Mouse (Mus musculus): ENCODE measurements around the gene Apeh.

Apeh gene

DNA sequence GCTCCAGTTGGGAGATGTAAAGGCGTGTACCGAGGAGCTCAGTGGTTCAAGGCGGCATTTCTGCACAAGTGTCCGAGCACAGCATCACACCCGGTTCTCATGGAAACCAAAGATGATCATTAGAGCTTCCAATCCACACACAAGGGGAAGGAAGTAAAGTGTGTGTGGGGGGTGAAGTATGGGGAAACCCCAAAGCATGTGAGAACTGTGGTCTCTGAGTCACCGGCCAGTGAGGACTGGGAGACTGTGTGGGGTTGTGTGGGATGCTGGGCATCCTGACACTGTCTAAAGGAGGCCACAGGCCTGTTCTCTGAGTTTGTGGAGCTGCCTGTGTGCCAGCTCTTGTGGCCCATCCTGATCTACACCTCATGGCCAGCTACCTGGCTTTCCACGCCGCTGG is 26.3 kb upstream of the Apeh start:
- DNase-seq (ENCODE audit: low spot score in 2 of 2), result no peak

- DNase-seq (ENCODE audit: low spot score in 2 of 2), result no peak
Observed at GRCm38 (mm10) chr9:108119891-108120411, 25.5 kb upstream of the Apeh start.

DNA sequence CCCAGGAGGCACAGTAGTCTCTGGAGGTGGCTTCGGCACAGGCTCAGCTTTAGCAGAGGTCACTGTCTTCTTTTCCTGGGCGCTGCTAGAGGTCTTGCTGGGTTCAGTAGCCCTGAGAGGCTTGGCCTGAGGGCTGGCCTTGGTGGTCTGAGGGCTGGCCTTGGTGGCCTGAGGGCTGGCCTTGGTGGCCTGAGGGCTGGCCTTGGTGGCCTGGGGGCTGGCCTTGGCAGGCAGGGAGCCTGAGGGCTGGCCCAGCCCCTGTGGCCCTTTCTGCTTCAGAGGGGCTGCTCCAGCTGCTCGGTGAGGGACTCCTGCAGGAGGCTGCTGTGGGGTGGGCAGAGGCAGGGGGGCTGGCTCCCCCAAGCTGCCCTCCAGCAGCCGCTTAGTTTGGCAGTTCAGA is 22.7 kb upstream of the Apeh start:
- DNase-seq (ENCODE audit: low spot score in 2 of 2), result no peak

- no peak for DNase-seq (ENCODE audit: low spot score in 2 of 2)
Observed at GRCm38 (mm10) chr9:108115290-108116077, 21.1 kb upstream of the Apeh start.

DNA sequence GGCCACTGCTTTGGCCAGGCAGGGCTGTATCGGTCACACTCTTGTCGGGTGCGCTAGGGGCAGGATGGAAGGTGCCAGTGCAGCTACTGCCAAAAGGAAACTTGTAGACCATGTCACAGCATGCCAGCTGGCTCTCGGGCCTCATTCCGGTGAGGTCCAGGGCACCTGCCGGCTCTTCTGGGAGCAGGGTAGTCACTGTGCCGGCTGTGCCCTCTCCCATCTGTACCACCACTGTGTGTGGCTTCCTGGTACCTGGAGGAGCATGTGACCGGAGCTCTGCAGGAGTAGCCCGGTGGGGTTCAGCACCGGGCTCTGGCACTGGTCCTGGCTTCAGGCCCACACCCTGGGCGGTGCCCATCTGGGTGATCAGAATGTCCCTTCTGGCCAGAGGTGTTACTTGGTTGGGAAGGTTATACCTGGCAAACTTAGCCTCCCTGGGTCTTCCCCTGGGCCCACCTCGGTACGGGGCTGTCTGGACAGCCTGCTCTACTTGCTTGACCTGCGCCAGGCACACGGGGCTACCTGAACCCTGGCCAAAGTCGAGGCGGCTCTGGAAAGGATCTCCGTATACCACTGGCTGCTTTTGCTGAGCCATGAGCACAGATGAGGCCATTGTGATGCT is 18.4 kb upstream of the Apeh start:
- no peak for DNase-seq (ENCODE audit: low spot score in 2 of 2)

DNA sequence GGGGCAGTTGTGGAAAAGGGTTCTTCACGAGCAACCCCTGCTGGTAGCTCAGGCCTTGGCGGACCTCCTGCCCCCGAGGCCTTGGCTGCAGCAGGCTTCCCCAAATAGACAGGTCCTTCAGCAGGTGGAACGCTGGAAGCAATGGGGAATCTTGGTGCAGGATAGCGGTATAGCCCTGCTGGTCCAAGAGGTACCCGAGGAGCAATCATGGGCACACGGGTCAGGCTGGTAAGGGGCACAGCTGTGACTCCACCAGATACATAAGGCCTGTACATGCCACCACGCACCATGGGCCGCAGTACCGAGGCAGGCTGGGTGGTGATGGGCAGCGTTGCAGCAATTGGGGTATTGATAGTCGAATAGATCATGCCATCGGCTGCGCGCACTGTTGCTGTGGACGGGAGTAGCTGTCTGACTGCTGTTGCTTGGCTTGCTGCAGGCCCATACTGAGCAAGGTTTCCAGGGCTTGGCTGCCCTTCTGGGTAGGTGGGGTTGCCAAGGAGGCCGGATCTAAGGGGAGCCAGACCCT is 17.3 kb upstream of the Apeh start:
- DNase-seq (ENCODE audit: low spot score in 2 of 2), result no peak

DNA sequence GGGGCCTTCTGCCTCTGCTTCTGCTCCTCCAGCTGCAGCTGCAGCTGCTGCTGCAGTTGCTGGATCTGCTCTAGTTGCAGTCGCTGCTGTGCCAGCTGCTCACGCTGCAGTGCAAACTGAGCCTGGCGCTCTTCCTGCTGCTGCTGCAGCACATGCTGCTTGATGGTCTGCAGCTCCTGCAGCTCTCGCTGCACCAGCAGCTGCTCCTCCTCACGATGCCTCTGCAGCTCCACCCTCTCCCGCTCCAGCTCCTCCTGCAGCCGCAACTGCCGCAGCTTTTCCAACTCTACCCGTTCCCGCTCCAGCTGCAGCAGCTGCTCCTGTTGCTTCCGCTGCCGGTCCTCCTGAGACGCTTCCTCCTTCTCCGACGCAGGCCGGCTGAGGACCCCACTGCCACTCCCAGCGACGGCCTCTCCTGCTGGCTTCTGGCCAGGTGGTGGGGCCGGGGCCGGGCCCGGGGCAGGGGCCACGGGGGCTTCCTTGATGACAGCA is 16.7 kb upstream of the Apeh start:
- no peak for DNase-seq (ENCODE audit: low spot score in 2 of 2)

DNA sequence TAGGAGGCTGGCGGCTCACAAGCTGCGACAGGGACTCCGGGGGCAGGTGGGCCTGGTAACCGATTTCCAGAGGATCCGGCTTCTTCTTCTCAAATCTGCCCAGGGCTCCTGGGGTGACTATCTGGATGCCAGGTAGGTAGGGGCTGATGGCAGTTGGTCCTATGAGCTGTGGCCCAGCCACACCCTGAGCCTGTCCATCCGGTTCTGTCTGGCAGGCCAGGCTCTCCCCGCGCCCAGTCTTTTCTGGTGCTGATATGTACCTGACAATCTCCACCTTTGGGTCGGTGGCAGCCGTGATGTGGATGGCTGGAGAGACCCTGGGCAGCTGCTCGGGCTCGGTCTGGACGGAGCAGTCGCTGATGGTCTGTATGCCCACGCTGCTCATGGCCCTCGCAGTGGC is 15.8 kb upstream of the Apeh start:
- no peak for DNase-seq (ENCODE audit: low spot score in 2 of 2)

DNA sequence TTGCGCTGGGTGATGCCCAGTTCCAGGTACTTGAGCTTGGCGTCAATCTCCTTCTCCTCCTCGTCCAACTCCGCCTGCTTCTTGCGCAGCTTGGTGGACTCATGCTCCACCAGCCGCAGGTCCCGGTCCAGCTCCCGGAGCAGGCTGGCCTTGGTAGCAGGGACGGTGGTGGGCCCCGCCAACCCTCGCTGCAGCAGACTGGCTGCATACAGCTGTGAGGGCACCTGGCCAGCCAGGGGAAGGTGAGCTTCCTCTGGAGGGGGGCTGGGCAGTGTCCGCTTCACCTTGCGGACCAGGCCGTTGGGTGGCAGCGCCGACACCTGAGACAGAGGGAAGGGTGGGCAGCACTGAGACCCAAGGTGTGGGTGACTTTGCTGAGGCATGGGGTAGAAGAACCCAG is 13.5 kb upstream of the Apeh start:
- DNase-seq (ENCODE audit: low spot score in 2 of 2), result no peak

DNA sequence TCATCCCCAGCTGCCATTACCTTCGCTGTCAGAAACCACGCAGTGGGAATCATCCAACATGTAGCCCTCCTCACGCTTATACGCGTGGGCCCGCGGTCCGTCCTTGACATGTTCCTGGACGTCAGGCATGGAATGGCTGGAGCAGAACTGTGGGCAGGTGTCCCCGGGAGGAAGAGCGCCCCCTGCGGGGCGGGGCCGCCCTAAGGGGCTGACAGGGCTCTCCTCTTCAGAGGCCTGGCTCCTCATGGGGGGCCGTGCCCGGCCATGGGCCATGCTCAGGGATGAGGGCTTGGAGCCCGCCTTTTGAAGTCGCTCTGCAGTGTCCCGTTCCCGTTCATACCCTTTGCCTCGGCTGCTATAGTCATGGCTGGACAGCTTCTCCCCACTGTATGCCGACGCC is 11.7 kb upstream of the Apeh start:
- DNase-seq (ENCODE audit: low spot score in 2 of 2), result no peak

DNA sequence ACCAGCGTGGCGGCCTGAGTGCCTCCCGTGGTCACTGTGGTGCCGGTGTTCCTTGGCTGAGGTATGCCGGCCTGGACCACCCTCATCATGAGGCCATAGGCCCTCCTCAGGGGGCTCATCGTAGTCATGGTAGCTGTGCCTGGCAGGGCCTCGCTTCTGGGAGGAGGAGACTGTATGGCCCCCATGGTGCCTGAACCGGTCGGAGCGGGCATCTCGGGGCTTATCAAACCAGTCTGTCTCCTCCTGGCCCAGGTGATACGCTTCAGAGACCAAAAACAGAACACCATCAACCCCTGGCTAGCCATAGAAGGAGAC is 11.1 kb upstream of the Apeh start:
- DNase-seq (ENCODE audit: low spot score in 2 of 2), result no peak

GRCm38 (mm10) chr9:108104766-108105548 is 10.6 kb upstream of the Apeh start:
- DNase-seq (ENCODE audit: low spot score in 2 of 2), result no peak

DNA sequence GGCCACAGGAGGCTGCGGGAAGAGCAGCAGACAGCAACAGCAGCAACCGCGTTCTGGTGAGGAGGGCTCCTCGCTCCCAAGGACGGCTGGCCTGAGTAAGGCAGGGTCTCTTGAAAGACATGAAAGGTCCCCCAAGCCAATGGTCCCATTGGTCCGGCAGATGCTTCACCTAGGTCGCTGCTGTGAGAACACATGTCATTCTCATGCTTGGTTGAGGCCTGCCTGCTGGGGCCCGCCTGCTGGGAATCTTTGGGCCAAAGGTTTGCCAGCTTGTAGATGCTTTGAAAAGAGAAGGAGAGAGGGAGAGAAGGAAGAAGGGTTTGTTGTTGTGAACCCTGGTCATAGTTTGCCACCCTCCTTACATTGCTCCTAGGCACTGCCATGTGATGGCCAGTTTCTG is 5.2 kb upstream of the Apeh start:
- no peak for DNase-seq (ENCODE audit: low spot score in 2 of 2)

GRCm38 (mm10) chr9:108095949-108096712 is 1.7 kb upstream of the Apeh start:
- no peak for DNase-seq (ENCODE audit: low spot score in 2 of 2)

DNA sequence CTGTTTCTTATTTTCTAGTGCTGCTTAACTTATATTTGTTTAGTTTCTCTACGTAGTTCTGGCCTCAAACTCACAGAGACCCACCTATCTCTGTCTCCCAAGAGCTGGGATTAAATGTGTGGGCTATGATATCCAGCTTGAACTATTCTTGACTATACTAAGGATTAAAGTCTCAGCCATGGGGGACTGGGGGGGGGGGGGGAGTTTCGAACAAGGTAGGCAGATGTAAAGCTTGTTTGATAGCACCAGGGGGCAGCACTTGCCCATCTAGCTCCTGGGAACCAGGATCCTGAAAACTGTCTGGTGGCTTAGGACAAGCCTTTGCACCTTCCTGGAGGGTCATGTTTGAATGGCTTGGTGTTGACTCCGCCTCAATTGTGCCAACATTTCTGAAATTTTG is 1.1 kb upstream of the Apeh start:
- no peak for DNase-seq (ENCODE audit: low spot score in 2 of 2)

DNA sequence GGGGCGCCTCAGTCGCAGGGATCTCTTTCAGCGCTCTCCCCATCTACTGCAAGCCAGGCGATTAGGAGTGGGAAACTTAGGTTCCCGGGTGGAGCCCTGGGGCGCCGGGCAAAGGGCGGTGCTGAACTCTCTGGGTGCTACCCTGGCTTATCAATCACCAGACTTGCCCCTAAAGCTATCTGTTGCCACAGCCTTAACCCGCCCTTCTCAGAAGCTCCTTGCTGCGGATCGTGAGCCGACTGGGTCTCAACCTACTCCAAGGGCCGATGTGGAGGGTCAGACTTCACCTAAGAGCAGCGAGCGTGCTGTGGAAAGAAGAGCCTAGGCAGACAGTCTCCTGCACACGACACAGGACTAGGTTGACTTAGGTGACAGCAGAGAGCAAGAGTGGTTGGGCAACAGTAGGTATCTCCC is 599 bp upstream of the Apeh start:
- DNase-seq (ENCODE audit: low spot score in 2 of 2), result no peak

DNA sequence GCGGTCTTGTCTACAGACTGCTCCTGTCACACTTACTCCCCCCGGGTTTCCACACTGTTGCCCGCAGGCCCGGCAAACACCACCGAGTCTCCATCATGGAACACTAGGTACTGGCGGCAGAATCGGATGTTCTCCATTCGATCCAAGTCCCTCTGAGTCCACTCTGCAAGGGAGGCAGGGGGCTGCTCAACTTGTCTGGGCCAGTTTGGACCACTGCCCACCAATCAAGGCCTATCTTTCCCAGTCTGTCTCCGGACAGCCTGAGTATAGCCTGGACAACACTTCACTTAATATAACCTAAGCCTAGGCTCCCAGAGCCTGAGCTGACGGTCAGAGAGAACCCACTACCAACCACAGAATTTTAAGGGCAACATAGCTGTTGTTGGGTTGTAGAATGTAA is 820 bp downstream of the Apeh start:
- DNase-seq (ENCODE audit: low spot score in 2 of 2), result no peak

DNA sequence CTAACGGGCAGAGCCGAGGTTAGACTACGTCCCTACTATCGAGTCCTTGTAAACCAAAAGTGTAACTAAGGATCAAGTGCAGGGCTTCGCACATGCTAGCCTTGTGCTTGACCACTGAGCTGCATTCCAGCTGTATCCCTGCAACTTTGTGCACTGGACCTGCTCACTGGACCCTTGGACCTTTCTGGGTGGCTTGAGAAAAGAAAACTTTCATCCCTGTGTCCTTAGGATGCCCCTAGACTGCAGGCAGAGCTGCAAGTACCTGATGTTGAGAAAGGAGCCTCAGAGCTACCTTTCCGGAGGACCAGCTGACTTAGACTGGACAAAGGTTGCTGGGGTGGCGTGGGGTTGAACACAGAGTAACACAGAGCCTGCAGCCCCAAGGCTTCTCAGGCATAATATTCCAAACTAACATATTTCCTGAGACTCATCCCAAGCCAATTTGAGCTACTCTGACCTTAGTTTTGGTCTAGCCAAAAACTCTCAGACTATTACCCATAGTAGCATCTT is 3.7 kb downstream of the Apeh start:
- no peak for DNase-seq (ENCODE audit: low spot score in 2 of 2)

DNA sequence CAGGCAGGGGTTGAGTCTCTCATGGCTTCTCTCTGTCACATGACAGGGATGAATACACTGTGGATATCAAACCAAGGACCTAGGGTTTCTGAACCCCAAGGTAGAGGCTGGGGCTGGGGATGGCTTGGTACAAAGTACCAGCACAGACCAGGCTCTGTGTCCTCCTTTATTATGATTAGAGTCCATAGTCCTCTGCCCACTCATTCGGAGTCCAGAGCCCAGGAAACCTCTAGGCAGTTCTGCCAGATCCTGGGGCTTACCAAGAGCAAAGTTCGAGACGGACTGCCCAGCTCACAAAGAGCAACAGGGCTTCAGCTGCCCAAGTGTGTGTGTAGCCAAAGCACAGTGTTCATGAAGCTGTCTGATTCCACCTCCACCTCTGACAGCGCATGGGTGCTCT is 9.1 kb downstream of the Apeh start:
- no peak for DNase-seq (ENCODE audit: low spot score in 2 of 2)

DNA sequence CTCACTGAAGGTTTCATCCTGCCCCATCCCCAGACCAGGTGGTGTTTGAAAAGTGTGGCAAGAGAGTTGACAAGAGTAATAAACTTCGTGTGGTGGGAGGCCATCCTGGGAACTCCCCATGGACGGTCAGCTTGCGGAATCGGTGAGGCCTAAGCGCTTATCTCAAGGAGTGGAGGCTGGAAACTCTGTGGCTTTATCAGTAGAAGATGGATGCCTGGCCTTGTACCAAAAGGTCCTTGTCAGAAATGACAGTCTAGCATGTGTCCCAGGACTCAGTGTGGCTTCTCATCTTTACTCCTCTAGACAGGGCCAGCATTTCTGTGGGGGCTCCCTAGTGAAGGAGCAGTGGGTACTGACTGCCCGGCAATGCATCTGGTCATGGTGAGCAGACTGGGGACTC is 10.8 kb downstream of the Apeh start:
- DNase-seq (ENCODE audit: low spot score in 2 of 2), result no peak

- DNase-seq (ENCODE audit: low spot score in 2 of 2), result no peak
Observed at GRCm38 (mm10) chr9:108082988-108083431, 11.4 kb downstream of the Apeh start, which contains the start of gene Rnf123. Gene Rnf123, minus strand, starts transcription at chr9:108083346.
